Mouse (Mus musculus) cortical plate, adult 2 months (tissue): ENCODE measurements around the gene Cd40.

Experiments
- CTCF ChIP-seq: fragments of 200-500 bp; IDR thresholded peaks from 2 replicates; pipeline ENCODE4 v1.5.1; 2011; ENCODE audit warnings: mild to moderate bottlenecking, control low read depth, low read length; ENCODE audit not compliant: insufficient read depth; ENCODE audit errors: extremely low read depth
- POLR2A ChIP-seq: fragments of 200-500 bp; IDR thresholded peaks from 2 replicates; pipeline ENCODE4 v1.6.1; 2011; ENCODE audit warnings: mild to moderate bottlenecking, low read length, control low read depth; ENCODE audit not compliant: insufficient read depth; ENCODE audit errors: extremely low read depth

GRCm38 (mm10) chr2:165113733-165114132, 58.3 kb downstream of the Cd40 start:
- no peak for TF ChIP-seq CTCF
- no peak for TF ChIP-seq POLR2A
